Mouse (Mus musculus) bone marrow macrophage, adult 2 months (primary cell): ENCODE measurements around the gene Sprr1a.

Experiments
- CTCF ChIP-seq: IDR thresholded peaks from 2 replicates; pipeline ENCODE4 v1.5.1; 2012; ENCODE audit warnings: low read depth, mild to moderate bottlenecking, low read length, moderate library complexity
- POLR2A ChIP-seq: IDR thresholded peaks from 2 replicates; pipeline ENCODE4 v1.6.1; 2012; ENCODE audit warnings: mild to moderate bottlenecking, low read depth, low read length, borderline replicate concordance

GRCm38 (mm10) chr3:92466576-92466975 lies 19.1 kb downstream of the Sprr1a start:
- TF ChIP-seq CTCF, result no peak
- TF ChIP-seq POLR2A, result no peak
